Mouse (Mus musculus) lung, embryonic 16.5 days (tissue): Measurements from ENCODE around the gene Samd4. TPM values are rescaled to one million over a fixed set of nuclear protein-coding genes. Genes with fewer than 3 reads are reported as not detected.
"Not testable (repeated sequence)": the region's sequence is repeated elsewhere in the genome, so short reads cannot be mapped to it uniquely, and the experiment has no call there.

Experiments used
- ATAC-seq: fragments of 200-750 bp; cut with Nextera tagmentation; 2 replicates; pipeline ENCODE4 v1.8.0; 2017; ENCODE audit warnings: low read depth, mild to moderate bottlenecking, moderate library complexity
- H3K27ac ChIP-seq: fragments of 300-500 bp; sonication (generic); 2 replicates; pipeline ENCODE4 v1.5.1; 2014; ENCODE audit warnings: mild to moderate bottlenecking, control low read depth, low read length
- H3K27me3 ChIP-seq: fragments of 300-500 bp; sonication (generic); 2 replicates; pipeline ENCODE4 v1.6.1; 2014; ENCODE audit warnings: low read depth, low read length, mixed read lengths; ENCODE audit not compliant: control insufficient read depth, insufficient read depth
- H3K36me3 ChIP-seq: fragments of 300-500 bp; sonication (generic); 2 replicates; pipeline ENCODE4 v1.6.1; 2014; ENCODE audit warnings: low read length; ENCODE audit not compliant: control insufficient read depth, insufficient read depth
- H3K4me1 ChIP-seq: fragments of 300-500 bp; sonication (generic); replicated peaks from 2 replicates; pipeline ENCODE4 v1.6.1; 2014; ENCODE audit warnings: low read length, mixed read lengths; ENCODE audit not compliant: control insufficient read depth, insufficient read depth
- H3K4me2 ChIP-seq: fragments of 300-500 bp; sonication (generic); 2 replicates; pipeline ENCODE4 v1.6.1; 2014; ENCODE audit warnings: low read depth, low read length, control low read depth
- H3K4me3 ChIP-seq: fragments of 300-500 bp; sonication (generic); 2 replicates; pipeline ENCODE4 v1.5.1; 2014; ENCODE audit warnings: mild to moderate bottlenecking, low read length, control low read depth
- H3K9ac ChIP-seq: fragments of 300-500 bp; sonication (generic); 2 replicates; pipeline ENCODE4 v1.6.1; 2014; ENCODE audit warnings: low read length, control low read depth
- H3K9me3 ChIP-seq: fragments of 300-500 bp; sonication (generic); 2 replicates; pipeline ENCODE4 v1.6.1; 2016; ENCODE audit warnings: low read length; ENCODE audit not compliant: control insufficient read depth
- WGBS: fragments of 180-500 bp; shearing (Covaris S2); extraction: QIAGEN DNeasy Blood & Tissue Kit; methylation state at CpG from one replicate; pipeline ENCODE4 v1.1.7; 2014; 5-methylcytosine and 5-hydroxymethylcytosine counted together
- polyA plus RNA-seq: library from polyadenylated mRNA; unstranded; fragments of >200 nt; fragmentation: Nextera tagmentation; extraction: Ambion mirVana; gene quantifications from 2 replicates; pipeline ENCODE4 v1.2.1, GENCODE M21; 2015

Gene Samd4
- polyA plus RNA-seq, 1 experiment from 2014 or later: 6.2 TPM

DNA sequence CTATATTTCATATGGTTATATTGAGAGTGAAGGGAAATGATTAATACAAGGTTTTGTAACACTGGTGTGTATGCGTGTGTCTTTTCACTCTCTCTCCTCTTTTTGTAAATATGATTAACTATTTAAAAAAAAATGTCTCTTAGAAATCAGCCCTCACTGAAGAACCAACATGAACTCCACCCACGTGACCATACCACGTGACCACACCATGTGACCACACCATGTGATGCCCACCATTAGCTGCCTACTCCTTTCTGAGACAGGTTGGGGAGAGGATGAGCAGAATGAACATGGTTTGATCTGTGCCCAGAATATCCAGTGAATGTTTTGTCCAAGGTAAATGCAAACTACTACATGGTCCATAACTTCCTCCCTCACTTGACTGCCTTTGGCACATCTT lies 223.1 kb downstream of the Samd4 start:
- Histone ChIP-seq H3K27me3 (no peaks in the 10 kb centered on the region), H3K9me3 (no peaks in the 10 kb centered on the region), H3K36me3 (no peaks in the 10 kb centered on the region), H3K9ac (no peak overlapping the region), H3K27ac (no peak overlapping the region), H3K4me1 (peaks cover 5% of the 10 kb centered on the region; the same call in 1 of the 2 replicates), H3K4me3 (no peak overlapping the region), H3K4me2 (no peak overlapping the region)
- 91% methylated on average over 3 of the region's 3 CpGs for WGBS
- ATAC-seq: no peak

DNA sequence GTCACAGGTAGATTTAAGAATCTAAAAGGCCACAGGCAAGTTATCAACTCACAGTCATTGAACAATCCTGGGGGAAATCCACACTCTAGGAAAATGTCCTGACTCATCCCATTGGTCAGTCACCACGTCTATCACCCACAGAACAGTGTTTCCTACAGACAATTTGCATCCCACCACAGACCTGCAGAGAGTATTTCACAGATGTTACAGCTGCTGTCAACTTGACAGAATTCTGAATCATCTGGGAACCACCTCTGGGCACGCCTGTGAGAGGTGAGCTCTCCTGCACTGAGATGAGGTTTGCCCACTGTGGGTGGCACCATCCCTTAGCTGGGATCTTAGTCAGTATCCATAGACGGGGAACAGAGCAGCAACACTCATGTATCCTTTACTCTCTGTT lies 224.8 kb downstream of the Samd4 start:
- ATAC-seq: no peak
- 76% methylated on average over 3 of the region's 3 CpGs for WGBS
- no peaks in the 10 kb centered on the region for H3K9me3 ChIP-seq

DNA sequence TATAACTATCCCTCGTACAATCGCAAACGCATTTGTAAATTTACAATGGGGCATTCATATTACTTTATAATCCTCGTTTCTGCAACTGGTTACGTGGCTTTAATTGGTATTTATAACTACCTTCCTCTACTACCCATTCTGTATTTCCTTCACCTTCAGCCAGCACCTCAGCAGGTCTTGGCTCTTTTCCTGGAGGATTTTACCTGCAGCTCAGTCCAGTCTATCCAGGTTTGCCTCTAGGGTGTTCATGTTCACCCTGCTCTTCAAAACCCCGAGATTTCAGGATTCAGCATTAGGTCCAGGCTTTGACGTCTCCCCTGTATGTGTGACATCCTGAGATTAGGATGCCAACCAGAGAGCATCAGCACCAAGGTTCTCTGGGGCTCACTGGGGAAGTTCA lies 227.7 kb downstream of the Samd4 start:
- H3K4me3 ChIP-seq, H3K27ac ChIP-seq, ATAC-seq, H3K4me1 ChIP-seq, H3K9ac ChIP-seq, H3K36me3 ChIP-seq, H3K4me2 ChIP-seq, H3K9me3 ChIP-seq, H3K27me3 ChIP-seq: not testable (repeated sequence)
- WGBS: 75% methylated on average over 4 of the region's 7 CpGs

More for the DNA sequence above, 224.8 kb downstream of the Samd4 start:
- Histone ChIP-seq H3K27me3 (no peaks in the 10 kb centered on the region), H3K4me3 (no peak overlapping the region), H3K4me2 (no peak overlapping the region), H3K36me3 (no peaks in the 10 kb centered on the region), H3K4me1 (peaks cover 5% of the 10 kb centered on the region; the same call in 1 of the 2 replicates), H3K27ac (no peak overlapping the region), H3K9ac (no peak overlapping the region)

DNA sequence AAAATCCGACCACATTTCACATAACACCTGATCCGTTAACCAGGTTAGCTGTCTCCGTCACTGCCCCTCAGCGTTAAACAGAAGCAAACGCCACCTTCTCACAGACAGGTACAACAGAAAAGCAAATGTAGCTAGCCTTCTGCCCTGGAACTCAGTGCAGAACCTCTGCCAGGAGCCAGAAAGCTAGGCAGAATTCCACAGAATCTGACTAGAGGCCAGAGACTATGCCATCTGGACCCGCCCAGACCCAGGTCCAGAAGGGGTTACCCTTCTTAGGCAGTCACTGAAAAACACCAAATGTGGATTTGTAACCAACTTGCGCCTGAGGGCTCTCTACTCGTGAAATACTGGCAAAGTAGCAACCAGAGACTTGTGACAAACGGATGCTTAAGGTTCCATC lies 228.7 kb downstream of the Samd4 start:
- H3K27ac ChIP-seq: no peak overlapping the region
- no peak overlapping the region for H3K4me3 ChIP-seq
- no peaks in the 10 kb centered on the region for H3K36me3 ChIP-seq
- H3K4me2 ChIP-seq: no peak overlapping the region
- 30% methylated on average over 9 of the region's 9 CpGs for WGBS
- H3K27me3 ChIP-seq: no peaks in the 10 kb centered on the region
- no peak for ATAC-seq
- no peaks in the 10 kb centered on the region for H3K4me1 ChIP-seq
- no peak overlapping the region for H3K9ac ChIP-seq
- no peaks in the 10 kb centered on the region for H3K9me3 ChIP-seq

DNA sequence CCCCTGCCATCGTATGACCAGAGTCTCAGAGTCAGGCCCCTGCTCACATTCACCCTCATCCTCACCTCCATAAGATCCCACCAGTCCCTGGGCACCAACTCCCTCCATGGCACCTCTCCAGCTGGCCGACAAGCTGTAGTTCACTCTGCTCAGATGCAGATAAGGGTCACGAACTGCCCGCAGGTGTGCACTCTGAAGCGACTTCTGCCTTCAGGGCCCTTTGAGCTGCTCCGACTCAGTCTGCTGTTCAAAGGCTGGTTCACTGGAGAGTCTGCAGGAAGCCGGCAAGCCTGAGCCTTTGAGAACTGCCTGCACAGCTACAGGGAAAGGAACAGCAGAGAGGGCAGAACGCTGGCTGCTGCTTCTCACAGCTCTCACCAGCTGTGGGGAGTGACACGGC lies 232.5 kb downstream of the Samd4 start:
- no peaks in the 10 kb centered on the region for H3K27me3 ChIP-seq
- no peak overlapping the region for H3K4me2 ChIP-seq
- no peaks in the 10 kb centered on the region for H3K9me3 ChIP-seq
- no peaks in the 10 kb centered on the region for H3K36me3 ChIP-seq
- no peak for ATAC-seq
- no peak overlapping the region for H3K4me3 ChIP-seq
- H3K4me1 ChIP-seq: no peaks in the 10 kb centered on the region
- H3K27ac ChIP-seq: no peak overlapping the region
- WGBS: 54% methylated on average over 9 of the region's 9 CpGs
- no peak overlapping the region for H3K9ac ChIP-seq

DNA sequence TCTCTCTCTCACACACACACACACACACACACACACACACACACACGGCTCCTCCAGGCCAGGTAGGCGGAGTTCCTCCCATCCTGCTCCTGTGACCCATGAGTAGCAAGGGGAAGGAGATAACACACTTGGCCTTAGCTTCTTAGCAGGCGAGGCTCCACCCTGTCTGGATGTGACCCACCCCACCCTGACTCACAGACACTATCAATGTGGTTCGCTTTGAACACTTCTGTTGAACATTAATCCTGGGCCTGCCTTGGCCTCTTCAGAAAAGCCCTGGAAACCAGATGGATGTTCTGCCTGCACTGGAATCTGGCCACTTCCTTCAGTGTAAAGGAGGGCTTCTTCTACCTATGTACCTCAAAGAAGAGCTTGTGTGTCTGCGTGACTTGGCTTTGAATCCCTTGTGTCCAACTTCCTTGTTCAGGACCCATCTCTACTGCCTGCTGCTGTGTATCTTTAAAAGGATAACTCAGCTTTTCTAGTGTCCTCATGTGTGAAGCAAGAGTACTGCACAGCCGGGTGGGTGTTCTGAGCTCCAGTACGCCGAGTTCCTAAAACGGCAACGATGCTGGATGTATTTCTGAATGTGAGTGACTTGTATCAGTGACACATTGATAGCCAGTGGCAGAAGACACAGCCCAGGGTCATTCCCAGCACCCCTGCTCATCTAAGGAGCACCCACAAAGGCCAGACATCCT lies 233.6 kb downstream of the Samd4 start:
- no peak for ATAC-seq
- H3K4me2 ChIP-seq: no peak overlapping the region
- no peak overlapping the region for H3K4me3 ChIP-seq
- no peaks in the 10 kb centered on the region for H3K27me3 ChIP-seq
- H3K9me3 ChIP-seq: no peaks in the 10 kb centered on the region
- WGBS: 60% methylated on average over 9 of the region's 10 CpGs
- no peaks in the 10 kb centered on the region for H3K36me3 ChIP-seq
- H3K4me1 ChIP-seq: no peaks in the 10 kb centered on the region
- no peak overlapping the region for H3K27ac ChIP-seq
- no peak overlapping the region for H3K9ac ChIP-seq

DNA sequence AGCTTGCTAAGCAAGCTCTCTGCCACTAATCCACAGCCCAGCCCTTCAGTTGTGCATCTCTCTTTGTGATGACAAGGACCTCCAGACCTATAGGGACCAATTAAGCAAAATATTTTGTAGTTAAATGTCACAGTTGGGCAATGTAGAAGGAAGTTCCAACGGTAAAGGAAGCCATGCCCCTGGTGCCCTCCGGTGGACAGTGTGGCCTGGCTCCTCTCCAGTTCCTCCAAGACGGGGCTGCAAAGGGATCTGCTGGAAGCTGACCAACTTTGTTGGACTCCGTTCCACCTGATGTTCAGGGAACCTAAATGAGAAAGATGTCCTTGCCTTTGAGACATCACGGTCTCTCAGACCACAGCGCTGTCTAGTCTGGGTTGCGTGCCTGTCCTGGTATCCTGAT lies 234.9 kb downstream of the Samd4 start:
- H3K9me3 ChIP-seq: no peaks in the 10 kb centered on the region
- no peaks in the 10 kb centered on the region for H3K36me3 ChIP-seq
- no peak overlapping the region for H3K9ac ChIP-seq
- H3K4me1 ChIP-seq: no peaks in the 10 kb centered on the region
- no peak overlapping the region for H3K27ac ChIP-seq
- no peak overlapping the region for H3K4me3 ChIP-seq
- no peaks in the 10 kb centered on the region for H3K27me3 ChIP-seq
- no peak overlapping the region for H3K4me2 ChIP-seq
- no peak for ATAC-seq
- 64% methylated on average over 7 of the region's 7 CpGs for WGBS

DNA sequence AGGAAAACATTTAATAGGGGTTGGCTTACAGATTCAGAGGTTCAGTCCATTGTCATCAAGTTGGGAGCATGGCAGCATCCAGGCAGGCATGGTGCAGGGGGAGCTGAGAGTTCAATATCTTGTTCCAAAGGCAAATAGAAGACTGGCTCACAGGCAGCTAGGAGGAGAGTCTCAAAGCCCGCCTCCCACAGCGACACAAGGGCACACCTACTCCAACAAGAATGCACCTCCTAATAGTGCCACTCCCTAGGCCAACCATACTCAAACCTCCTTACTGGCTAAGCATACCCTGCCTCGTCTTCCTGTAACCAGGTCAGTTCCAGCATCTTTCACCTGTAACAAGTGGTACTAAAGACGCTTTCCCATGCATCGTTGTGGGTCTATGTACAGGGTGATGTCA lies 245.3 kb downstream of the Samd4 start:
- Histone ChIP-seq H3K4me2 (no peak overlapping the region), H3K4me1 (no peaks in the 10 kb centered on the region), H3K9me3 (no peaks in the 10 kb centered on the region), H3K27ac (no peak overlapping the region), H3K4me3 (no peak overlapping the region), H3K36me3 (no peaks in the 10 kb centered on the region), H3K27me3 (no peaks in the 10 kb centered on the region), H3K9ac (no peak overlapping the region)
- 0 out of 2 replicates have a peak, but pooled peaks have one; percentile 51 for ATAC-seq
- 60% methylated on average over 5 of the region's 5 CpGs for WGBS

DNA sequence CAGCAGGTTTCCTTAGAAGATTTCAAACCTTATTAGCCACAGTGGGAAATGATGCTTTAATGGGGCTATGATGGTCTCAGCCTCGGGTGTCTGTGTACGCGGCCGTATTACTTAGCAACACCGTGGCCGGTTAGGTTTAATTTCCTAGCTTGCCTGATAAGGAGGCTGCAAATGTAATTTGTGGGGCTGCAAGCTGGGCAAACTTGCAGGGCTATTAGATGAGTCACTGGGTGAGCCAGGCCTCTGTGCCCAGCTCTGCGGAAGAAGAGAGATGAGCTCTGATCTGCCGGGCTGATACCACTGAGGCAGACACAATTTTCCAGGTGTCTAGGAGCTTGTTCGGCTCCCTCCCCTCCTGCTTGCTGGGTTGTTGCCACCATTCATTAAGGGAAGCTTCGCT lies 251.3 kb downstream of the Samd4 start:
- Histone ChIP-seq H3K4me3 (no peak overlapping the region), H3K27ac (no peak overlapping the region), H3K9ac (no peak overlapping the region), H3K36me3 (no peaks in the 10 kb centered on the region), H3K4me1 (no peaks in the 10 kb centered on the region), H3K4me2 (no peak overlapping the region), H3K9me3 (no peaks in the 10 kb centered on the region), H3K27me3 (no peaks in the 10 kb centered on the region)
- ATAC-seq: no peak
- WGBS: 55% methylated on average over 10 of the region's 10 CpGs

DNA sequence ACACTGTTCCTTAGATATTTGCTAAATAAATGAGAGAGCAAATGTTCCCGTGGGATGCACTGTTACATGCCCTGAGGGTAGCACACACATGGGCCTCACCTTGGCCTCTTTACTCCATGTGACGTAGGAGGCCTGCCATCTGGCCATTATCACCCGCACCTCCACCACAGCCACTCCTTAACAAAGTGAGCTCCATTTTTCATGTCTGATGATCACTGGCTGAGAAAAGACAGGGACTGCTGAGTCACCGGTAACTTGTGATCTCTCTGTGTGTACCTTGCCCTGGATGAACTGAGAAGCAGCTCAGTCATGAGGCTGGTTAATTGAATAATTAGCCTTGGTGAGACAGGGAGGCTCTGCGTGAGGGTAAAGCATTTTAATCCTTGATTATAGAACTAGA lies 254.0 kb downstream of the Samd4 start:
- no peaks in the 10 kb centered on the region for H3K4me1 ChIP-seq
- no peak overlapping the region for H3K9ac ChIP-seq
- no peaks in the 10 kb centered on the region for H3K27me3 ChIP-seq
- 63% methylated on average over 5 of the region's 5 CpGs for WGBS
- no peak overlapping the region for H3K4me3 ChIP-seq
- no peaks in the 10 kb centered on the region for H3K36me3 ChIP-seq
- ATAC-seq: no peak
- H3K27ac ChIP-seq: no peak overlapping the region
- no peaks in the 10 kb centered on the region for H3K9me3 ChIP-seq
- no peak overlapping the region for H3K4me2 ChIP-seq
